Mouse (Mus musculus): ENCODE results near the gene Acrbp. TPM values are rescaled to one million over a fixed set of nuclear protein-coding genes. Genes with fewer than 3 reads are reported as not detected.
"Not testable (repeated sequence)": the region's sequence is repeated elsewhere in the genome, so short reads cannot be mapped to it uniquely, and the experiment has no call there.

The Acrbp gene
- total RNA-seq (2021): 1 to 10 TPM; 1.1 to 1.9 TPM
- long read RNA-seq, experiment 1, partial matches to known transcripts: 0 of 1 reads
- long read RNA-seq, experiment 1, other reads (novel, unspliced or antisense): 1 of 1 reads
- long read RNA-seq, experiment 2: 0 reads

DNA sequence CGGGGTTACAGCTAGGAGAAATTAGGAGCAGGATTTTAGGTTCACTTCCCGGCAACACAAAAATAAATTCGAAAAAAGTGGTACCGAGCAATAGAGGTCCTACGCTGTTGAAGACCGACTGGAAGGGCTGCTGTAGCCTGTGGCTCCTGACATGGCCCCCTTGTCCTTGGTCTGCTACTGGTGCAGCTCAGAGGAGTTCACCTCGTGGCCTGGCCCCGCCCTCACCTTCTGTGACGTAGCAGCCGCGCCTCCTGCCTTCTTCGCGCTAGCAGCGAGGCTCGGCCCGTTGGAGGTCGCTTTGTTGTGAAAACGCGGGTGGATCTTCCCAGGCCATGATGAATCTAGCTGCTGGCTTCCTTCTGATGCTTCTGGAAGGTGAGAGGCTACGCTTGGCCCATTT is at the start of gene Acrbp:
Acrbp (plus strand) TSS at position 12 of the 400 bp plus-strand sequence.
- DNase-seq: no peak

GRCm38 (mm10) chr6:125003706-125004105 is 45.8 kb upstream of the Acrbp start:
- no peak for DNase-seq

DNA sequence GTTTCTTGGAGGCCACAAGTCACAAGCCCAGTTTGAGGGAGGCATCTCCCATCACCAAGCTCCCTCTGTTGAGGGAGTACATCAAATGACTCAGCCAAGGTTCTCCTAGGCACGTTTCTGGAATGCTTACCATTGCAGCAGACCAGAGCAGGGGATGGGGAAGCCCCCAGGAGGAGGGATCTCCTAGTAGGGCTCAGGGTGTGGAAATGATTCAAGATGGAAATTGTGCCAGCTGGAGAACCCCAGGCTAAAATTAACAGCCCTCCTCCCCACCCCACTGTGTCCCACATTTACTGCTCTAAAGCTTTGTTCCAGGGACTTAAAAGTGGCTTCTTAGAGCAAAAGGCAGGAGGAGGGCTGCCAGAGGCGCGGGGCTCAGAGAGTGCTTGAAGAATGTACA is 44.4 kb upstream of the Acrbp start:
- no peak for DNase-seq

DNA sequence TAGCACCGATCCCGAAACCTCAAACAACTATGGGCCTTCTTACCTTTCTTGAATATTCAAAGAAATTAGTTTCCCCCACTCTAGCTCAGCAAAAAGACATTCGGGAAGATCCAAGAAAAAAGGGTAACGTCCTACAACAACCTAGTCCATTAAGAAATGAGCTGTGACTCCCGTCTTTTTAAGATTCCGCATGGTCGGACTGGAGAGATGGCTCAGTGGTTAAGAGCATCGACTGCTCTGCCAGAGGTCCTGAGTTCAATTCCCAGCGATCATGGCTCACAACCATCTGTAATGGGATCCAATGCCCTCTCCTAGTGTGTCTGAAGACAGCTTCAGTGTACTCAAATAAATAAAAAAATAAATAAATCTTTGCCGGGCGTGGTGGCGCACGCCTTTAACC is 41.4 kb upstream of the Acrbp start:
- DNase-seq: no peak

GRCm38 (mm10) chr6:125008586-125009128 is 40.8 kb upstream of the Acrbp start:
- peak; percentile 98 for DNase-seq

DNA sequence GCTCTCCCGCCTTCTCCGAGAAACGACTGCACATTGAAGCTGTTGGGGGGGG is 40.5 kb upstream of the Acrbp start, which contains the start of gene Zfp384:
Zfp384 (plus strand) TSS at position 17 of the 52 bp plus-strand sequence.
- DNase-seq: no peak

DNA sequence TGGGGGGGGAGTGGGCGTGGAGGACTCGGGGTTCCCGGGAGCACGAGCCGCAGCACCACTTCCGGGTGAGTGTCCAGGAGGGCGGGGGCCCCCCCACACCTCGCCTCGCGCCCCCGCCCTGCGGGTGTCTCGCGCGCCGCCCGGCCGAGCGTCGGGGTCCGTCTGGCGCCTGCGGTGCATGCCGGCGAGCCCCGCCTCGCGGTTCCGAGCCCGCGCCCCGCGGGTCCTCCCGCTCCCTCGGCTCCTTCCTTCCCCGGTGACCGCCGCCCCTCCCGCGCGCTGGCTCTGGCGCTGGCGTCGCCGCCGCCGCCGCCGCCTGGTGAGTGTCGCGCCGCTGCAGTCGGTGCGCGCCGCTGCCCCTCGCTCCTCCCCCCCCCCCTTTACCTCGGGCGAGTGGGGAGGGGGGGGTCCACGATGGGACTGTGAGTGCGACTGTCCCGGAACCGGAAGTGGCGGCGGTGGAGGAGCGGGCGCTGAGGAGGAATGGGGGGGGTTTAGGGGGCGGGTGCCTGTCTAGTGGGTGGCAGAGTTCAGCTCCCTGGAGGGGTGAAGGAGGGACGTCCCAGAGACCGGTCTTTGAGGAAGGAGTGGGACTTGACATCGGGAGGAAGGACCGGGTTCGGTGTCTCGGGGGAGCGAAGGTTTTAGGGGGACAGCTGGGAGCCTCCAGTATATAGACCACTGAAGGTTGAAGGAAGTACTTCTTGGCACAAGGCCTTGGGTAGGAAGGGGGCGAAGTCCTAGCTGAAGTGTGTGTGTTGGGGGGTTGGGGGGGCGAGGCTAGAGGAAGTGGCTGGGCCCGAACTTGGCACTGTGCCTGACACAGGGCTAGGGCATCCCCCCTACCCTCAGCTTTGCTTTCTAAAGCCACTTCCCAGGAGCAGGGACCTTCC is 40.1 kb upstream of the Acrbp start:
- peak; percentile 87 for DNase-seq

GRCm38 (mm10) chr6:125017682-125018081 is 31.8 kb upstream of the Acrbp start:
- no peak for DNase-seq

GRCm38 (mm10) chr6:125030532-125030931 is 19.0 kb upstream of the Acrbp start:
- DNase-seq: not testable (repeated sequence)

GRCm38 (mm10) chr6:125031604-125032003 is 17.9 kb upstream of the Acrbp start:
- DNase-seq: no peak

- DNase-seq: no peak
These were observed 10.8 kb upstream of the Acrbp start for GRCm38 (mm10) chr6:125038666-125039065.

- no peak for DNase-seq
These were observed 10.4 kb upstream of the Acrbp start for GRCm38 (mm10) chr6:125039131-125039530.

DNA sequence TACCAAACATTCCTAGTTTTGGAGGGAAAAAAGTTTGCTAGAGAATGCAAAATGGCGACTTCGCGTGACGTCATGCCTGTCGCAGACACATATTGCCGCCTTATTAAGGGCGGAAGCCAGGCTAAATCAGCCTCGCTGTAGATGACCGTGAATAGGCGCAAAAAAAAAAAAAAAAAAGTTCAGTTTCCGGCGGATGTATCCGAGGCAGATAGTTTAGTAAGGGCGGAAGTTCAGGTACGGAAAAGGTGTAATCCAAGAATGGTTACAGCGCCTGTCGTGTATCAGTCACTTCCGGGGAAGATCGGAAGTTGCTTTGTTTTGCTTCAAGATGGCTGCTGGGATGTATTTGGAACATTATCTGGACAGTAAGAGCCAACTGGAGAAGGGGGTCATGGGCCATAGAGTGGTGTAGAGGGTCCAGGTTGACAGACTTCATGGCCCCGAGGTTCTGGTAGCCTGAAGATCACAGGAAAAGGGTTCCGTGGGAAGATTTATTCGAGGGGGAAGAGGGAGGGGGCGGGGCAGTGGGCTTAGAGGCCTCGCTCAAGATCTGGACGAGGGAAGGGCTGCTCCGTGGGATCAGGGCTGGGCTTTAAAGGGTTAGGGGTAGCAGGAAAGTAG is 9.8 kb upstream of the Acrbp start, which contains the start of gene Ing4:
Ing4 (plus strand) TSS at position 228 of the 621 bp plus-strand sequence.
- DNase-seq: peak; percentile 89

GRCm38 (mm10) chr6:125040221-125040620 is 9.3 kb upstream of the Acrbp start:
- DNase-seq: no peak

GRCm38 (mm10) chr6:125041047-125041446 is 8.4 kb upstream of the Acrbp start:
- no peak for DNase-seq

DNA sequence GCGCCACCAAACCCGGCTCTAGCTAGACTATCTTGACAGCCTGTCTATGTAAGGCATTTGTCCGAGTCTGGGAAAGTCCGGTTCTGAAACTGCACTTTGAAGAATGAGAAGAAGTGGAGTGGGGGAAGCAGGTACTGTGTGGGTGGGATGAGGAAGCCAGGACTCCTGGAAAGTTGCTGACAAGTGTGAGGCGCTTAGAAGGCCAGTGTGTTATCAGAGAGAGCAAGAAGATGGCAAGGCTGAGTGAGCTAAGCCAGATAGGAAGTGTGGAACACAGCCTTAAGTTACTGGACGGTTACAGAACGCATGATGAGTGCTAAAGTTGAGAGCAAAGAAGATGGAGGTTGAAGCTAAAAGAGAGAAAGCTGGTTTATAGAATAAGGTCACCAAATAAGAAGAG is 7.4 kb upstream of the Acrbp start:
- DNase-seq: no peak

DNA sequence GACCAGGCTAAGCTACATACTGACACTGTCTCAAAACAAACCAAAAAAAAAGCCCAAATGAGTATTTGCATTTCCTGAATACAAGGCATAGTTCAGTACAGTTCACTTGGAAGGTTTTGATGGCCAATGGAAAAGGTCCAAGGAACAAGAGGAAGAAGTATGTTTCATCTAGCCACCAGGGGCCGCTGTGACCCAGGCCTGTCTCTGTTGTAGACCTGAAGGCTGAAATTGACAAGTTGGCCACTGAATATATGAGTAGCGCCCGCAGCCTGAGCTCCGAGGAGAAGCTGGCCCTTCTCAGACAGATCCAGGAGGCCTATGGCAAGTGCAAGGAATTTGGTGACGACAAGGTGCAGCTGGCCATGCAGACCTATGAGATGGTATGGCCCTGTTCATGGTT is 2.8 kb upstream of the Acrbp start:
- DNase-seq: peak; percentile 68

DNA sequence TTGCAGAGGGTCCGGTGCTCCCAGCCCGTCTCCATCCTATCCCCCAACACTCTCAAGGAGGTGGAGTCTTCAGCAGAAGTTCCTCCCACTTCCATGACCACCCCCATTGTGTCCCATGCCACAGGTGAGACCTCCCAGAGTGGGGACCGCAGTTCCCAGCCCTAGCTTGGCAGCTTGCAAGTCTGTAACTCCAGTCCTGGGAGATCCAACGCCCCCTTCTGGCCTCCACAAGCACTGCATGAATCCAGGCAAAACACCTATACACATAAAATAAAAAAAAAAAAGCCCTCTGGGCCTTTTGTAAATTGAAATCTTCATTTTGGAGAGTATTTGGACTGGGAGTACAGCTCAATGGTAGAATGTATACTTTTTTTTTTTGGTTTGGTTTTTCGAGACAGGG is 1.7 kb downstream of the Acrbp start:
- DNase-seq: no peak

- no peak for DNase-seq
These were observed 12.0 kb downstream of the Acrbp start for GRCm38 (mm10) chr6:125061493-125061892.

- no peak for DNase-seq
These were observed 13.0 kb downstream of the Acrbp start for GRCm38 (mm10) chr6:125062511-125062910.

GRCm38 (mm10) chr6:125063906-125064305 is 14.4 kb downstream of the Acrbp start:
- no peak for DNase-seq

- not testable (repeated sequence) for DNase-seq
These were observed 15.7 kb downstream of the Acrbp start for GRCm38 (mm10) chr6:125065223-125065622.

- no peak for DNase-seq
These were observed 18.1 kb downstream of the Acrbp start, which contains the start of gene Lpar5 for GRCm38 (mm10) chr6:125067571-125067995. Lpar5 (plus strand) TSS chr6:125067920.

All from gastrocnemius, postnatal 25 days (tissue).